Comparison of ENCODE assay signal across 10 mouse cellular contexts in the genomic region with DNA sequence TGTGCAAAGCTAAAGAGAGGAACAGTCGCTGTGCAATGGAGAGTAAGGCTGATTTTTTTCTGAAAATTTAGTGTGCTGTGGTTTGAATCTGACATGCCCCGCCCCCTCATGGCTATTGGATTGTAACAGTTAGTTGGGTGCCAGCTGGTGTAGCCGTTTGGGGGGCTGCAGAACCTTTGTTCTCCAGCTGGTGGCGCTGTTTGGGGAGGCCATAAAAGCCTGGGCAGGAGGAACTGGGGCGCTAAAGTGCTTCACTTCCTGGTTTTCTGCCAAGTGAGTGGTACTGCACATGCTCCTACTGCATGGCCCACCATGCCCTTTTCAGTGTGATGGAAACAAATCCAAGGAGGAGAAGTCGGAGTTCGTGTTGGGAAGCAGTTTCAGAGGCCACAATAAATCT. TPM values are rescaled to one million over a fixed set of nuclear protein-coding genes. Genes with fewer than 3 reads are reported as not detected.
DNase-seq lines count a peak whose midpoint lies in the region; ATAC-seq and TF ChIP-seq lines count a peak whose summit lies in the region.
"Had no signal": no experiment of that assay in that cellular context is flagged by ENCODE, and none has a peak within 500 bp of the region (broad histone marks: within the 10 kb centered on the region; RNA-seq: fewer than 3 reads in every experiment).

No protein-coding gene starts in this region.

- WGBS in lung, postnatal 0 days, result 59% methylated on average over 7 of the region's 7 CpGs

- TF ChIP-seq CTCF in lung, postnatal 0 days (IDR thresholded peaks at IDR 0.05), result peak; percentile 45
- peak; percentile 41 to 47 (median 43); a peak in 5 of 6 replicates for TF ChIP-seq CTCF in MEL (IDR thresholded peaks at IDR 0.05 in 2 of 3, conservative IDR thresholded peaks at IDR 0.05 in 1 of 3; ENCODE audit: control insufficient read depth in 1 of 3, insufficient read depth in 1 of 3, low read depth in 2 of 3, low read length in 3 of 3, poor library complexity in 1 of 3, severe bottlenecking in 1 of 3)

- intact Hi-C loops in heart, postnatal 14 days (cut with DNase I), result loop anchor here (5.0 to 10.0 kb wide), 2 partner anchors 771 to 889 kb away; no protein-coding TSS in a partner anchor

- ATAC-seq in lung, postnatal 0 days, result no peak

- H3K4me1 ChIP-seq in lung, postnatal 0 days (ENCODE audit: insufficient read depth, low read depth, low read length), result no peaks in the 10 kb centered on the region
- peaks cover 0 to 8% of the 10 kb centered on the region in 2 experiments; a peak in 3 of 4 replicates for H3K4me1 ChIP-seq in MEL (ENCODE audit: control insufficient read depth in 1 of 2, insufficient read depth in 2 of 2, low read length in 2 of 2)

- TF ChIP-seq RAD21 in MEL (IDR thresholded peaks at IDR 0.05; ENCODE audit: low read depth, low read length), result no peak

- H3K9ac ChIP-seq in lung, postnatal 0 days (replicated peaks; ENCODE audit: low read depth), result no peak overlapping the region
- H3K9ac ChIP-seq in MEL (ENCODE audit: control insufficient read depth, low read depth, low read length, poor library complexity, severe bottlenecking), result no peak overlapping the region
- H3K9ac ChIP-seq: hindbrain, embryonic 13.5 days had no signal

- no peaks in the 10 kb centered on the region for H3K9me3 ChIP-seq in lung, postnatal 0 days (ENCODE audit: low read length)
- no peaks in the 10 kb centered on the region for H3K9me3 ChIP-seq in MEL (replicated peaks; ENCODE audit: insufficient read depth, low read length)
- H3K9me3 ChIP-seq: hindbrain, embryonic 13.5 days; megakaryocyte, embryonic 14.5 days had no signal

- TF ChIP-seq POLR2A in MEL (IDR thresholded peaks at IDR 0.05; ENCODE audit: control insufficient read depth in 1 of 2, insufficient read depth in 1 of 2, low read depth in 1 of 2, low read length in 2 of 2, poor library complexity in 1 of 2), result no peak

- TF ChIP-seq EP300 in lung, postnatal 0 days (IDR thresholded peaks at IDR 0.05), result no peak
- no peak for TF ChIP-seq EP300 in MEL (IDR thresholded peaks at IDR 0.05; ENCODE audit: low read depth in 1 of 2, low read length in 2 of 2)

- H3K27ac ChIP-seq in lung, postnatal 0 days (ENCODE audit: low read length), result no peak overlapping the region
- H3K27ac ChIP-seq in MEL (ENCODE audit: control insufficient read depth, low read depth, low read length), result no peak overlapping the region
- H3K27ac ChIP-seq: hindbrain, embryonic 13.5 days had no signal

- no peak overlapping the region for H3K4me3 ChIP-seq in lung, postnatal 0 days (ENCODE audit: low read depth, low read length)
- no peak overlapping the region for H3K4me3 ChIP-seq in MEL (ENCODE audit: control insufficient read depth in 1 of 2, insufficient read depth in 1 of 2, low read depth in 2 of 2, low read length in 2 of 2)
- H3K4me3 ChIP-seq: hindbrain, embryonic 13.5 days; megakaryocyte, embryonic 14.5 days had no signal

- peaks cover 2% of the 10 kb centered on the region; the same call in 1 of the 2 replicates for H3K79me2 ChIP-seq in MEL (ENCODE audit: control insufficient read depth, insufficient read depth, low read length, poor library complexity)

- no peaks in the 10 kb centered on the region for H3K27me3 ChIP-seq in lung, postnatal 0 days (replicated peaks; ENCODE audit: insufficient read depth, low read length)
- no peaks in the 10 kb centered on the region for H3K27me3 ChIP-seq in MEL (ENCODE audit: control insufficient read depth in 1 of 2, insufficient read depth in 2 of 2, low read length in 2 of 2)
- H3K27me3 ChIP-seq: hindbrain, embryonic 13.5 days; megakaryocyte, embryonic 14.5 days had no signal

- no peak overlapping the region for H3K4me2 ChIP-seq in lung, postnatal 0 days (replicated peaks; ENCODE audit: low read depth, low read length)
- H3K4me2 ChIP-seq: hindbrain, embryonic 13.5 days had no signal

- DNase-seq in heart, adult 11 months, result peak; percentile 84
- DNase-seq in heart, postnatal 14 days, result no peak
- DNase-seq in lung, postnatal 0 days (ENCODE audit: low spot score), result no peak
- no peak for DNase-seq in lung, postnatal 14 days
- peak; percentile 37 for DNase-seq in MEL (ENCODE audit: low read depth, low spot score)
- DNase-seq in naive thymus-derived CD4-positive, alpha-beta T cell, adult 2 months (ENCODE audit: low read depth), result peak; percentile 38
- DNase-seq in layer of hippocampus, postnatal 10 days (ENCODE audit: low spot score in 2 of 2), result no peak
- DNase-seq in cerebellum, adult 11 months, result no peak

- H3K36me3 ChIP-seq in lung, postnatal 0 days (ENCODE audit: insufficient read depth, low read length), result no peaks in the 10 kb centered on the region
- H3K36me3 ChIP-seq in MEL (ENCODE audit: control insufficient read depth in 1 of 2, insufficient read depth in 2 of 2, low read length in 2 of 2), result peaks cover 0 to 13% of the 10 kb centered on the region in 2 experiments; a peak in 2 of 4 replicates
- H3K36me3 ChIP-seq: hindbrain, embryonic 13.5 days had no signal

TF ChIP-seq in MEL, 35 proteins besides CTCF, POLR2A, EP300 and RAD21:
- no peak for TF ChIP-seq ZMIZ1 (IDR thresholded peaks at IDR 0.05; ENCODE audit: low read depth, low read length)
- TF ChIP-seq RCOR1 (IDR thresholded peaks at IDR 0.05; ENCODE audit: low read depth, low read length), result no peak
- no peak for TF ChIP-seq TCF12 (IDR thresholded peaks at IDR 0.05; ENCODE audit: low read depth, low read length)
- TF ChIP-seq CHD1 (IDR thresholded peaks at IDR 0.05; ENCODE audit: low read depth, low read length), result no peak
- no peak for TF ChIP-seq TAL1 (IDR thresholded peaks at IDR 0.05; ENCODE audit: low read length)
- TF ChIP-seq JUND (IDR thresholded peaks at IDR 0.05; ENCODE audit: low read depth, low read length), result no peak
- TF ChIP-seq MAFK (IDR thresholded peaks at IDR 0.05; ENCODE audit: borderline replicate concordance, low read depth, low read length), result no peak
- TF ChIP-seq ZKSCAN1 (IDR thresholded peaks at IDR 0.05; ENCODE audit: low read depth, low read length), result no peak
- TF ChIP-seq ELF1 (IDR thresholded peaks at IDR 0.05; ENCODE audit: low read depth, low read length), result no peak
- no peak for TF ChIP-seq ZNF384 (IDR thresholded peaks at IDR 0.05; ENCODE audit: low read depth, low read length)
- no peak for TF ChIP-seq GATA1 (IDR thresholded peaks at IDR 0.05; ENCODE audit: low read depth, low read length)
- no peak for TF ChIP-seq MXI1 (IDR thresholded peaks at IDR 0.05; ENCODE audit: low read depth, low read length)
- no peak for TF ChIP-seq GABPA (IDR thresholded peaks at IDR 0.05; ENCODE audit: low read depth, low read length)
- TF ChIP-seq CHD2 (IDR thresholded peaks at IDR 0.05; ENCODE audit: low read length), result no peak
- TF ChIP-seq USF1 (IDR thresholded peaks at IDR 0.05; ENCODE audit: low read depth, low read length), result no peak
- TF ChIP-seq HCFC1 (IDR thresholded peaks at IDR 0.05; ENCODE audit: low read depth, low read length), result no peak
- TF ChIP-seq MYB (IDR thresholded peaks at IDR 0.05; ENCODE audit: low read depth, low read length), result no peak
- no peak for TF ChIP-seq ZC3H11A (IDR thresholded peaks at IDR 0.05; ENCODE audit: low read depth, low read length)

RNA-seq across cellular contexts. Expression of gene Rsu1, which starts 4.7 kb away (rescaled TPM):
- total RNA-seq in heart, postnatal 14 days (2021), result 10 to 100 TPM; 73.7 to 75.5 TPM
- polyA plus RNA-seq in lung, postnatal 0 days (2015; fragmentation: Nextera tagmentation; extraction: Ambion mirVana), result 158 and 187 TPM in 2 replicates
- total RNA-seq in MEL (2012; rRNA removed), result 52.4 and 58.1 TPM in 2 replicates
- 10 to 100 TPM in 1 of 2 experiments, not detected in 1; 81.9 TPM for polyA plus RNA-seq in MEL (2012; ENCODE audit: insufficient read depth in 1 of 2, insufficient read length in 2 of 2, low read depth in 1 of 2, low replicate concordance in 2 of 2, missing spikeins in 1 of 2)
- 10 to 100 TPM; 46.9 to 54.9 TPM for total RNA-seq in layer of hippocampus, postnatal 10 days (2021)

Comparison
In these comparisons a context has a peak if more than half of its experiments do, and no peak if none do; other contexts are left out.
1. DNase-seq: peak in heart, adult 11 months (single experiment), MEL (single experiment) and naive thymus-derived CD4-positive, alpha-beta T cell, adult 2 months (single experiment); none in heart, postnatal 14 days (0 of 2), lung, postnatal 0 days (single experiment), lung, postnatal 14 days (single experiment), layer of hippocampus, postnatal 10 days (0 of 2) and cerebellum, adult 11 months (single experiment).